Mouse (Mus musculus) brain, embryonic 14.5 days (tissue): ENCODE data around the gene Slc8a3.

Experiments
- CTCF ChIP-seq: fragments of 200-500 bp; IDR thresholded peaks from 2 replicates; pipeline ENCODE4 v1.5.1; 2012; ENCODE audit warnings: inconsistent platforms, mild to moderate bottlenecking, moderate library complexity, borderline replicate concordance; ENCODE audit not compliant: insufficient read depth, insufficient read length; ENCODE audit errors: extremely low read depth
- POLR2A ChIP-seq: fragments of 200-500 bp; IDR thresholded peaks from 2 replicates; pipeline ENCODE4 v1.6.1; 2012; ENCODE audit warnings: mild to moderate bottlenecking, inconsistent platforms, borderline replicate concordance; ENCODE audit not compliant: poor library complexity, insufficient read depth, insufficient read length, severe bottlenecking; ENCODE audit errors: extremely low read depth

DNA sequence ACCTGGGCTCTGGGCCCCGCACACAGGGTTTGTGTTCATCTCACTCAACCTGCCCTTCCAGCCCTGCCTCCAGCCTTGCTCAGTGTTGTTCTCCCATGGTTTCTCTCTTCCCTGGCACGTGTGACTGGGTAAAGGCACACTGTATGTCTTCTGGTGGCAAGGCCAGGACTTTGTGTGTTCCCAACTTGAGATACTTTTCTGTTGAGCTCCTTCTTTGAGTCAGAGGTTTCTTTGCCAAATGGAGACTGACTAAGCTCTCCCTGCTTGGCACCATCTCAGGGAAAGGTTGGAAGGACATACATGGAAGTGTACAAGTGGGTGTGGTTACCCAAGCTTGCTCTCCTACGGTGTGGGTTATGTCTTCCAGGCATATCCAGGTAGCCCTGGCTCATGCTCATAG is 169.8 kb downstream of the Slc8a3 start:
- TF ChIP-seq CTCF (no peak), POLR2A (no peak)
